Mouse (Mus musculus) C2C12 (cell line): Measurements from ENCODE around the gene Ifi208.

Experiments used
- CEBPB ChIP-seq: IDR thresholded peaks from one replicate; pipeline ENCODE4 v1.6.1; 2011; ENCODE audit warnings: low read depth, mild to moderate bottlenecking, control low read depth, moderate library complexity
- CTCF ChIP-seq: IDR thresholded peaks from one replicate; pipeline ENCODE4 v1.5.1; 2011; ENCODE audit not compliant: control insufficient read depth, insufficient read depth, insufficient read length
- MAX ChIP-seq: IDR thresholded peaks from one replicate; pipeline ENCODE4 v1.6.1; 2011; ENCODE audit warnings: mild to moderate bottlenecking, control low read depth
- MYOG ChIP-seq: IDR thresholded peaks from one replicate; pipeline ENCODE4 v1.6.1; 2011; ENCODE audit not compliant: control insufficient read depth, insufficient read length; ENCODE audit errors: extremely low read depth
- USF1 ChIP-seq: IDR thresholded peaks from one replicate; pipeline ENCODE4 v1.6.1; 2011; ENCODE audit warnings: low read depth, mild to moderate bottlenecking, control low read depth, moderate library complexity

GRCm38 (mm10) chr1:173740537-173740936 lies 67.1 kb downstream of the Ifi208 start:
- no peak for TF ChIP-seq CTCF
- no peak for TF ChIP-seq MYOG
- TF ChIP-seq CEBPB = no peak
- TF ChIP-seq USF1 = no peak
- no peak for TF ChIP-seq MAX
